Mouse (Mus musculus) macrophage (primary cell): ENCODE results near the gene Zfp619. TPM values are rescaled to one million over a fixed set of nuclear protein-coding genes. Genes with fewer than 3 reads are reported as not detected.
A peak's percentile ranks its signal among the peaks of the same experiment; 100 is the strongest.

Experiments
- H3K27ac ChIP-seq: fragments of 350-480 bp; formaldehyde crosslinking; 2 replicates; pipeline ENCODE4 v1.9.0; 2021
- H3K36me3 ChIP-seq: fragments of 350-480 bp; formaldehyde crosslinking; 2 replicates; pipeline ENCODE4 v1.9.0; 2021; ENCODE audit errors: inconsistent target
- H3K4me3 ChIP-seq: fragments of 350-480 bp; formaldehyde crosslinking; 2 replicates; pipeline ENCODE4 v1.9.0; 2021; ENCODE audit errors: inconsistent target
- H3K79me2 ChIP-seq: fragments of 350-480 bp; formaldehyde crosslinking; 2 replicates; pipeline ENCODE4 v1.9.0; 2021; ENCODE audit errors: inconsistent target
- WGBS: methylation state at CpG from one replicate; pipeline ENCODE4 v1.1.7; 2026; ENCODE audit warnings: inconsistent platforms; ENCODE audit not compliant: missing documents; 5-methylcytosine and 5-hydroxymethylcytosine counted together
- polyA plus RNA-seq: library from polyadenylated mRNA; stranded (reverse); fragments of 250-400 nt; gene quantifications from 3 replicates; pipeline ENCODE4 v1.2.4, GENCODE M21; 2018; ENCODE audit warnings: inconsistent platforms
- total RNA-seq, 78 experiments: library from RNA; depleted of rRNA; stranded (reverse); fragments of 250-400 nt; gene quantifications; 1 replicate in 9 of 78; 2 replicates in 24 of 78; 3 replicates in 43 of 78; 4 replicates in 2 of 78; pipeline ENCODE4 v1.2.4; 2018; ENCODE audit warnings: inconsistent platforms in 56 of 78

Gene Zfp619
- 10 to 100 TPM in 22 of 26 experiments, 1 to 10 TPM in 4; 3.9 to 19.6 (median 14.4) TPM for total RNA-seq (2018; cell fraction: chromatin; rRNA removed)
- total RNA-seq (2018; cell fraction: cytosol; rRNA removed) = 1 to 10 TPM in 23 of 26 experiments, under 1 TPM in 3; 0.76 to 3.3 (median 1.9) TPM
- 10 to 100 TPM in 16 of 26 experiments, 1 to 10 TPM in 10; 4.6 to 18.9 (median 11.4) TPM for total RNA-seq (2018; cell fraction: nucleus; rRNA removed)
- polyA plus RNA-seq = 1.5 to 1.8 TPM (median 1.5 TPM) in 3 replicates

DNA sequence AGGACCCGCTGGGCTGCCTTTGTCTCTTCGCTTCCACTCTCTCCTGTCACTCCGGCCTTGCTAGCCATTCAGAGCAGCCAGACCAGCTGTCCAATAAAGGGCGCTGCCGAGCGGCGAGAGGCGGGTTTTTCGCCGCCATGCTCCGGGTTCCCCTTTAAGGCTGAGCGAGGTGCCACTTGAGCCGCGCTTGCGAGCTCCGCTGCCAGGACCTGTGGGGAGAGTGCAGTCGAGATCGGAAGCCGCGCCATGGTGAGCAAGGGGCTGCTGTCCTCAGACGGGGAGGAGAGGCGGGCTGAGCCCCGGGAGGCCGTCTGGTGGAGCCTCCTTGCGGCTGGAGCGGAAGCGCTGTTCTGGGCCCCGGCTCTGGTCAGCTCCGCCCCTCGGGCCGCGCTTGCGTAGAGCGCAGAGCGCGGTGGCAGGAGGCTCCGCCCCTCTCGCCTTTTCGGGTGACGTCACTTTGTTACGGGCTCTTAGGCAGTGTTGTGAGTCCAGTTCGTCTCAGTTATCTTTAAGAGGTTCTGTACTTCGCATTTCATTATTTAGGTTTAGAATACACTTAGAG is at the start of gene Zfp619:
Gene Zfp619 (plus strand): TSS at position 151 of the 562 bp plus-strand sequence.
- no peaks in the 10 kb centered on the region for H3K36me3 ChIP-seq
- WGBS = under 1% methylated on average over 43 of the region's 43 CpGs
- H3K79me2 ChIP-seq = no peaks in the 10 kb centered on the region; the same call in 1 of the 2 replicates
- H3K4me3 ChIP-seq = peak within 1 kb of the TSS; percentile 44
- H3K27ac ChIP-seq = peak within 1 kb of the TSS; percentile 54

DNA sequence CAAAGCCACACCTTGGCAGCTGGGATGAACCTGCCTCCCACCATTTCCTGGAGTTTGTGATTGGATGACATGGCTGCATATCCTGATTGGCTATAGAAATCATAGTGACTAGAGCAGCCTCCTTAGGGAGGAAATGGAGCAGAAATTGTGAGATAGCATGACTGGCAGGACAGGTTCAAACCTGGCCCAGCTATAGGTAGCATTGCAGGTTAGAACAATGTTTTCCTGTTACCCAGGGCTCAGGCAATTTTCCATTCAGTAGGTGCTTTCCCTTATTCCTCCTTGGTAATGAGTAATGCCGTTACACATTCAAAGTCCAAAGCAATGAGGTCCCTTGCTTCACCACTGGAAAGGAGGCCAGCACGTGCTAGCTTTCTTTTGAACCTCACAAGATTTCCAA is 38.6 kb upstream of the Zfp619 start:
- Histone ChIP-seq H3K27ac (no peak overlapping the region), H3K4me3 (no peak overlapping the region), H3K79me2 (no peaks in the 10 kb centered on the region), H3K36me3 (peaks cover 4% of the 10 kb centered on the region)
- WGBS = 100% methylated on average over 2 of the region's 2 CpGs

DNA sequence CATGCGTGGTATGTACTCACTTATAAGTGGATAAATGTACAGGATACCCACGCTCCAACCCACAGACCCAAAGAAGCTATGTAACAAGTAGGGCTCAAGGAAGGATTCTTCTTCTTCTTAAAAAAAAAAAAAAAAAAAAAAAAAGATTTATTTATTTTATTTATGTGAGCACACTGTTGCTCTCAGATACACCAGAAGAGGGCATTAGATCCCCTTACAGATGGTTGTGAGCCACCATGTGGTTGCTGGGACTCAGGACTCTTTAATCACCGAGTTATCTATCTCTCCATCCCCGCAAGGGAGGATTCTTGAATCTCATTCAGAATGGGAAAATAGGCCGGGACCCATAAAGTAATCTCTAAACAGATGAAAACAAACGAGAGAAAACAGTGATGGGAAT is 33.2 kb upstream of the Zfp619 start:
- Histone ChIP-seq H3K4me3 (no peak overlapping the region), H3K36me3 (no peaks in the 10 kb centered on the region), H3K27ac (no peak overlapping the region), H3K79me2 (no peaks in the 10 kb centered on the region)
- WGBS = 37% methylated on average over 5 of the region's 6 CpGs

DNA sequence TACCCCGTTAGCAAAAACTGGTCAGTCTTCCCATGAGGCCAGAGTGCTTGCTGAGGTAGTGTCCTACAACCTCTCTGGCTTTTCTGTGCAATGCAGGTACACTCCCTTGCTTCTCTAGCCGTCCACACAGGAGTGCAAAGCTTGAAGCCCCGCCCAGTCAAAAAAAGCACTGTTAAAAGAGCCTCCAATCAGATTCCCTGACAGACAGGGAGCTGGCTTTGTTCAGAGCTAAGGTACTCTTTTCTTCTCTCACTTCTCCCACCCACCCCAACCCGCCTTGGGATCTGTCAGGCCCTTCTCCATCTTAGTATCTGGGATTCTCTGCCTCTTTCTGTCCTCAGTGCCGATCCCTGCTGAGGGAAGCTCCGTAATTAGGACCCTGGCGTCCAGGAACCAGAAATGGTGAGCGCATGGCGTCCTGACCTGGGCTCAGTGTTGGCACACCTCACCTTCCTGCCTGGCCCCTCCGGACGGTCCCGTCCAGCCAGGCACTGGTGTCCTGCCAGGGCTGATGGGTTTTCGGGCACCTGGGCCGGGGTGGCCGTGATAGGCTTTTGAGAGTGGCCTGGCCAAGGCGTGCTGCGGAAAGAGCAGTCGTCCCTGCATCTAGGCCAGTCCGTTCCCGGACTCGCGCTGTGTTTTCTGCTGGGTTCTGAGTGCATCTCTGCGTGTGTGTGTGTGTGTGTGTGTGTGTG is 30.3 kb upstream of the Zfp619 start:
- no peaks in the 10 kb centered on the region for H3K79me2 ChIP-seq
- H3K36me3 ChIP-seq = no peaks in the 10 kb centered on the region
- WGBS = 12% methylated on average over 15 of the region's 23 CpGs
- H3K27ac ChIP-seq = no peak overlapping the region
- H3K4me3 ChIP-seq = no peak overlapping the region

DNA sequence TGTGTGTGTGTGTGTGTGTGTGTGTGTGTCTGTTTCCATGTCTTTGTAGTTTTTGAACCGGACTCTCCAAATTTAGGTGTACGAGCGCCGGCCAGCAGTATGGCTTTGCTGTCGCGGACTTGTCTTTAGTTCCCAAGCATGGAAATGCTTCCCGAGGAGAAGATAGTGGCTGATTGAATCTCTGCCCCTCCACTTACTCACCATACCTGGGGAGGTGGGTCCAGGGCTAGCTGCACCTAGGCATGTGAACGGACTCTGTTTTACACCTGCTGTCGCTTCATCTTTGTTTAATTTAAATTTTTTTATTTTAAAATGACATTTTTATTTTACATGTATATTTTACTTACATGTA is 29.7 kb upstream of the Zfp619 start:
- no peaks in the 10 kb centered on the region for H3K36me3 ChIP-seq
- 68% methylated on average over 7 of the region's 9 CpGs for WGBS
- H3K79me2 ChIP-seq = no peaks in the 10 kb centered on the region
- H3K27ac ChIP-seq = no peak overlapping the region
- no peak overlapping the region for H3K4me3 ChIP-seq

DNA sequence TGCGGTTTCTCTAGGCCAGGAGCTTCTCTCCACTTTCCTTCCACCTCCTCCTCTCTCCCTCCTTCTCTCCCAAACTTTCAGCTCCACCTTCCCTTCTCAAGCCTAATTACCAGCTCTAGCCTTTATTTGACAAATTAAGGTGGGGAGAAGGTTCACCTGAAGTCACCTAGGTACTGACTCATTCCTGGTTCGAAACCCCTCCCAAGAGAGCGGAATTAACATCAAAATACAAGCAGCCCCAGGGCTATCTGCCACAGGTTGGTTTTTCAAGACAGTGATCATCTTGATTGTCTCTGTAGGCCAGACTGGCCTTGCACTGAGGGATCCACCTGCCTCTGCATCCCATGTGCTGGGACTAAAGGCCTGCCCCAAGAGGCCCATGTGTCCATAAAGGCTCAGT is 22.9 kb upstream of the Zfp619 start:
- no peak overlapping the region for H3K4me3 ChIP-seq
- H3K36me3 ChIP-seq = no peaks in the 10 kb centered on the region
- 74% methylated on average over 3 of the region's 3 CpGs for WGBS
- no peak overlapping the region for H3K27ac ChIP-seq
- H3K79me2 ChIP-seq = no peaks in the 10 kb centered on the region

DNA sequence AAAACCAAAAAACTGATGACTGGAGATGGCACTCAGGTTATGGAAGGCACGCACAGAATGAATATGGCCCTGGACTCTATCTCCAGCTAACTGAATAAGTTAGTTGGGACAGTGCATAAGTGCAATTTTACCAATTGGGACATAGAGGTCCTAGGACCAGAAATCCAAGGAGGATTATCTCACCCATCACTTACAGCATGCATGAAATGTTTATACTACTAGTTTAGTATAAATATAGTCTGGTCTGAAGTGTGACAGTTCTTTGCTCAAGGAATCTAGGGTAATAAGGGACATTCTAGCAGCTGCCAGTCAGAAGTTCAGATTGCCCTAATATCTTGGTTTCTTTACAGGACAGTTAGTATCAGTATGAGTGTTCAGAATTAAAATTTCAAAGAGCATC is 13.5 kb upstream of the Zfp619 start:
- H3K4me3 ChIP-seq = no peak overlapping the region
- no peak overlapping the region for H3K27ac ChIP-seq
- no peaks in the 10 kb centered on the region for H3K36me3 ChIP-seq
- H3K79me2 ChIP-seq = no peaks in the 10 kb centered on the region
- 88% methylated on average over 1 of the region's 1 CpGs for WGBS

DNA sequence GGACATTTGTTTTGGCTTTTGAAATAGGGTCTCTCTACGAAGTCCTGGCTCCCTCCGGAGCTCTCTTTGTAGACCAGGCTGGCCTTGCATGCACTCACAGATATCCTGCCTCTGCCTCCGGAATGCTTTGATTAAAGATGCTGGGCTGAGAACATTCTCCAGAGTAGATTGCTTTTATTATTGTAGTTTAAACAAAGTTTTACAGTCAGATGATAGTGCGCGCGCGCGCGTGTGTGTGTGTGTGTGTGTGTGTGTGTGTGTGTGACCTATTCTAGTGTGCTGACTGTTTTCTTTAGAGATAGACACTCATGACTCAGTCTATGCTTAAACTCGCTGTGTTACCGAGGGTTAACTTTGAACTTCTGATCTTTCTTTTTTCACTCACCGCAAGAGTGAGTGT is 796 bp downstream of the Zfp619 start:
- no peaks in the 10 kb centered on the region for H3K36me3 ChIP-seq
- 0 out of 2 replicates have a peak overlapping the region, but pooled peaks have one; percentile 7 for H3K27ac ChIP-seq
- peak overlapping the region; percentile 44 for H3K4me3 ChIP-seq
- 86% methylated on average over 10 of the region's 12 CpGs for WGBS
- no peaks in the 10 kb centered on the region; the same call in 1 of the 2 replicates for H3K79me2 ChIP-seq

DNA sequence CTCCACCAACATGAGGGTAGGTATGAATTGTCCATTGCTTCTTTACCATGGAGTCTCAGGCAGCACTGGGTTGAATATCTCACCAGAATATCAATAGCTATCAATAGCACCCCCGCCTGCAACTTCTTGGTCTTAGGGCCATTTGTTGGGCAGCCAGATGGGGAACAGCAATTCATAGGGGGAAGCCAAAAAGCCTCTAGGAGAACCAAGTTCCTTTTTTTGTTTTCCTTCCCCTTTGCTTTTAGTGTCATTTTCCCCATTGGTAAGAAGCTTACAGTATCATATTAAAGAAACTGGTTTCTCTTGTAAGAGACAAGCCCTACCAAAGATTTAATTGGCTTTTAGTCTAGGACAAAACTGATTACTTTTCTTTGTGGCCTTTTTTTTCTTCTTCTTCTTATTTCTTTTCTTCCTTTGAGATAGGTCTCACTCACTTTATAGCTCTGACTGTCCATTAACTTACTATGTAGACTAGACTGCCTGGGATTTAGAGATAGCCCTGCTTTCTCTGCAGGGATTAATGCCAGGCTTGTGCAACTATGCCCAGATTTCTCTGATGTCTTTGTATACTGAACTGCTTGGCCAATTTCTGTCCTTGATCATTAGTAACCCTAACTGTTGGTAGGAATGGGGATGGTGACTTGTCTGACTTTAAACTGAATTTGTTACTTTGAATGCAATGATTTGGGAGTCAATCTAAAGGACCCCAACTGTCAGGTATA is 6.3 kb downstream of the Zfp619 start:
- no peak overlapping the region for H3K4me3 ChIP-seq
- no peaks in the 10 kb centered on the region for H3K36me3 ChIP-seq
- H3K27ac ChIP-seq = peak overlapping the region; percentile 78
- whole genome bisulfite sequencing = 0% methylated on average over 1 of the region's 1 CpGs
- H3K79me2 ChIP-seq = no peaks in the 10 kb centered on the region; the same call in 1 of the 2 replicates

DNA sequence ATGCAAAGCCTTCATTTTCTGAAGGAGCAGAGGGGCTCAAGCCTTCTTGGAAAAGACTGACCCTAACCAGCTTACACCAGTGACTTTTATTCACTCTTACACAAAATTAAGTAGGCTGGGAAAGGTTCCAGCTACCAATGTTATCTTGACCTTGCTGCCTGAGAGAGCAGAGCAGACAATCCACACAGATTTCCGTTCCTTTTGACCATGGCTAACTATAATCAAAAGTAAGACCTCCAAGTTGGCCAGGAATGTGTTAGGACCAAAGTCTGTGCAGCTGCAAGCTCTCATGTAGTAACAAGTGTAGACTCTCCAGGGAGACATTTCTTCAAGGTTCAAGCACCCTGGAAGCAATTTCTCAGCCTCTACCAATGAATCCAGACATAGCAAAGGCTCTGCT is 25.6 kb downstream of the Zfp619 start:
- Histone ChIP-seq H3K27ac (no peak overlapping the region), H3K36me3 (no peaks in the 10 kb centered on the region), H3K4me3 (no peak overlapping the region), H3K79me2 (peaks cover 33% of the 10 kb centered on the region)
- WGBS = 100% methylated on average over 1 of the region's 1 CpGs

DNA sequence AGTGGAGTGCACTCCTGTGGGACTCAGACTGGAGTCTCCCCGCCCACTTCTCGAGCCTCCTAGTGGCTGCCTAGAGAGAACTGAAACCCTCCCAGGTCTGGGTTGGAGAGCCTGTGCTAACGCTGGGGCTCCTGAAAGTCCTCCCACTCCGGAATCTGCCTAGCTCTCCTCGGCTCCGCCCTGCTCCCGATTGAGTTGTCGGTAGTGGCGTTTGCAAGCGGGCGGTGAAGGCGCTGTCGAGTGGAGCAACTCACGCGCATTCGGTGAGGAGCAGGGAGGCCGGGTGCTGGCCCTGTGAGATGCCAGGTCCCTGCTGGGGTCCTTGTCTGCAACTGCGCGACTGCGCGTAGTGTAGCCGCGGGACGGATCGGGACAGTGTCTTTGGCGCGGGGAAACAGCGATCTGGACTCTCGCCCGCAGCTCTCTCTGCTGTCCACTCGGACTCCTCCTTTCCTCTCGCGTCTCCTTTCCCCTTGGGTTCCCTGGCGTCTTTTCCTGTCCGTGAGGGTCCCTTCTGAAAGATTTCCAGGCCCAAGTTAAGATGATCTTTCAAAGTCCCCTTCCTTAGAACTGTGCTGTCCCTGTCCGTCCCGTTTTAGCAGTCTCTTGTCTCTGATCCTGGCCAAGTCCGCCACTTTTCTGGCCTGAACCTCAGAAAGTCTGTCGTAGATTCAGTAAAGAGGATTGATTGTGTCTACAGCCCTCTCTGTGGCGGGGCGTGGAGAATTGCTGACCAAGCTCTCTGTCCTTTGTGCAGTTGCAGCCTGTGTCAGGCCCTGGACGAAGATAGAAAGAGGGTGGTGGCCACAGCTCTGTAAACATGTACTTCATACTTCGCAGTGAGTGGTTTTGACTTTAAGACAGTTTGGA is 26.9 kb downstream of the Zfp619 start:
- Histone ChIP-seq H3K79me2 (peaks cover 46% of the 10 kb centered on the region), H3K27ac (peak overlapping the region; percentile 95), H3K4me3 (peak overlapping the region; percentile 84), H3K36me3 (no peaks in the 10 kb centered on the region)
- WGBS = under 1% methylated on average over 38 of the region's 43 CpGs

DNA sequence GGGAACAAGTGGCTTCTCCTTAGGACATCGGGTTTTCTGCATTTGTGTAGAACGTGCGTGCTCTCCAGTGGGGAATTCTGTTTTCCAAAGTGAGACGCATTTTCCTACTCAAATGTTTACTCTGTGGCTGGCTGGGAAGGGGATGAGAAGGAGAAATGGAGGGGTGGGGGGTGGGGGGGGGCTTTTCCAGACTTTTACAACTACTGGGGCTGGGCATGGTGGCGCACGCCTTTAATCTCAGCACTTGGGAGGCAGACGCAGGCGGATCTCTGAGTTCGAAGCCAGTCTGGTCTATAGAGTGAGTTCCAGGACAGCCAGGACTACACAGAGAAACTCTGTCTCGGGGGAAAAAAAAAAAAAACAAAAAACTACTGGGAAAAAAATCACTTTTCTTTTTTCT is 27.6 kb downstream of the Zfp619 start:
- Histone ChIP-seq H3K36me3 (no peaks in the 10 kb centered on the region), H3K4me3 (peak overlapping the region; percentile 84), H3K27ac (peak overlapping the region; percentile 95), H3K79me2 (peaks cover 53% of the 10 kb centered on the region)
- WGBS = 74% methylated on average over 10 of the region's 10 CpGs

DNA sequence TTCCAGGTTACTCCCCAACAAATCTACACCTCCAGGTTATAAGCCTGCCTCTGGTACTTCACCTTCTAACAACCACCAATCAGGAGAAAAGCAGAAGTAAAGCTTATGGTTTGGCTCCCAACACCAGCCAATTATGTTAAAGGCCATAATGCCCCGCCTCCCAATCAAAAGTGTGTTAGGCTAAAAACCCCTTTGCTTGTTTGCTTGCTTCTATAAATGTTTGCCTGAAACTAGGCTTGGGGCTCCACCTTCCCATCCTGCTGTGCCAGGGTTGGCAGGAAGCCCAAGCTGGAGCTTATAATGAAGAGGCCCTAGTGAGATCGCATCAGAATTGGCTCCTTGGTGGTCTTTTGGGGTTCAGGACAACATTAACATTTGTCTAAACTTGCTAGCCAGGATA is 31.8 kb downstream of the Zfp619 start:
- peaks cover 87% of the 10 kb centered on the region for H3K79me2 ChIP-seq
- 92% methylated on average over 2 of the region's 2 CpGs for WGBS
- H3K27ac ChIP-seq = no peak overlapping the region

More for the DNA sequence above, 31.8 kb downstream of the Zfp619 start:
- Histone ChIP-seq H3K36me3 (no peaks in the 10 kb centered on the region), H3K4me3 (no peak overlapping the region)
